Mouse (Mus musculus) spleen, adult 2 months (tissue): ENCODE measurements around the gene Nxf1.

Experiments
- CTCF ChIP-seq: fragments of 200-500 bp; IDR thresholded peaks from 2 replicates; pipeline ENCODE4 v1.5.1; 2011; ENCODE audit warnings: mild to moderate bottlenecking, inconsistent platforms; ENCODE audit not compliant: insufficient read depth, insufficient read length, insufficient replicate concordance; ENCODE audit errors: extremely low read depth
- POLR2A ChIP-seq: fragments of 200-500 bp; IDR thresholded peaks from 2 replicates; pipeline ENCODE4 v1.6.1; 2011; ENCODE audit warnings: low read depth, low read length, inconsistent platforms

DNA sequence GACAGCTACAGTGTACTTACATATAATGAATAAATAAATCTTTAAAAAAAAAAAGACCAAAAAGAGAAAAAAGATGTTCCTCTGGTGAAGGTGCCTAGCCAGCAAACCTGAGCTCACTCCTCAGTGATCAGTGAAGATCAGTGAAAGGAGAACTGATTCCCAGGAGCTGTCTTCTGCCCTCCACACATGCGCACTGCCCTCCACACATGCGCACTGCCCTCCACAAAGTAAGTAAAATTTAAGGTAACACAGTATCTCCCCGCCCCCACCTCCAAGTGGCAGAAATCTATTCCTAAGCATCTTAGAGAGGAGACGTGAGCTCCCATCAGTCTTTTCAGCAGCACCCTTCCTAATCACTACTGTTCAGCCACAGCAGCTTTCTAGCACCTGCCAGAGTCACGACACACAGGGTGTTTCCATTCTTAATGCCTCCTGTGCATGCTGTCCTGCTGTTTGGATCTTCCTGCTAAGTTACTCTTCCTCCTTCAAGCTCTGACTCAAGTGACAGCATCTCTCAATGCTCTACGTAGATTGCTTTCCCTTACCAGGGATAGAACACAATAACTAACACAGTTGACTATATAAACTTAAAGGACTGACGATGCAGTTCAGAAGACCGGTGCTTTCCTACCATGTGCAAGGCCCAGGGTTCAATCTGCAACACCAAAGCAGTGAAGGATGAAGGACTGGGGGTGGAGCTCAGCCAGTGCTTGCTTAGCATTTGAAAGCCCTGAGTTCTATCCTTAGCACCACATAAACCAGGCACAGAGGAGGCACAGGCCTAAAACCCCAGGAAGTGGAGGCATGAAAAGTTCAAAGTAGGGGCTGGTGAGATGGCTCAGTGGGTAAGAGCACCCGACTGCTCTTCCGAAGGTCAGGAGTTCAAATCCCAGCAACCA, 40.8 kb upstream of the Nxf1 start:
- TF ChIP-seq CTCF, result no peak
- no peak for TF ChIP-seq POLR2A
